Mouse (Mus musculus) embryonic facial prominence, embryonic 11.5 days (tissue): ENCODE results near the gene Hirip3. TPM values are rescaled to one million over a fixed set of nuclear protein-coding genes. Genes with fewer than 3 reads are reported as not detected.
A peak's percentile ranks its signal among the peaks of the same experiment; 100 is the strongest.

Experiments used
- ATAC-seq: fragments of 200-750 bp; cut with Nextera tagmentation; replicated peaks from 2 replicates; pipeline ENCODE4 v1.8.0; 2017; ENCODE audit warnings: low read depth; ENCODE audit not compliant: insufficient number of reproducible peaks, low FRiP score, low TSS enrichment
- DNase-seq: peaks from one replicate; pipeline ENCODE4 v3.0.0-alpha.2; 2015; ENCODE audit warnings: low spot score
- H3K27ac ChIP-seq: fragments of 300-500 bp; sonication (generic); replicated peaks from 2 replicates; pipeline ENCODE4 v1.5.1; 2014; ENCODE audit warnings: mild to moderate bottlenecking, low read depth, low read length, control low read depth
- H3K27me3 ChIP-seq: fragments of 300-500 bp; sonication (generic); 2 replicates; pipeline ENCODE4 v1.6.1; 2014; ENCODE audit warnings: mild to moderate bottlenecking, low read length, moderate library complexity, mixed read lengths; ENCODE audit not compliant: control insufficient read depth, insufficient read depth
- H3K36me3 ChIP-seq: fragments of 300-500 bp; sonication (generic); replicated peaks from 2 replicates; pipeline ENCODE4 v1.6.1; 2014; ENCODE audit warnings: low read depth, mild to moderate bottlenecking, low read length, moderate library complexity, mixed read lengths; ENCODE audit not compliant: control insufficient read depth, insufficient read depth
- H3K4me1 ChIP-seq: fragments of 300-500 bp; sonication (generic); 2 replicates; pipeline ENCODE4 v1.6.1; 2014; ENCODE audit warnings: low read length, mixed read lengths; ENCODE audit not compliant: control insufficient read depth, insufficient read depth
- H3K4me2 ChIP-seq: fragments of 300-500 bp; sonication (generic); 2 replicates; pipeline ENCODE4 v1.6.1; 2014; ENCODE audit warnings: low read depth, mild to moderate bottlenecking, control low read depth, low read length, moderate library complexity
- H3K4me3 ChIP-seq: fragments of 300-500 bp; sonication (generic); 2 replicates; pipeline ENCODE4 v1.5.1; 2014; ENCODE audit warnings: low read depth, low read length, control low read depth
- H3K9ac ChIP-seq: fragments of 300-500 bp; sonication (generic); replicated peaks from 2 replicates; pipeline ENCODE4 v1.6.1; 2014; ENCODE audit warnings: mild to moderate bottlenecking, control low read depth, low read length
- H3K9me3 ChIP-seq: fragments of 300-500 bp; sonication (generic); replicated peaks from 2 replicates; pipeline ENCODE4 v1.6.1; 2016; ENCODE audit warnings: mild to moderate bottlenecking, low read length, inconsistent platforms, mixed read lengths; ENCODE audit not compliant: control insufficient read depth
- WGBS: fragments of 180-500 bp; shearing (Covaris S2); extraction: QIAGEN DNeasy Blood & Tissue Kit; methylation state at CpG from one replicate; pipeline ENCODE4 v1.1.7; 2014; 5-methylcytosine and 5-hydroxymethylcytosine counted together
- polyA plus RNA-seq: library from polyadenylated mRNA; unstranded; fragments of >200 nt; fragmentation: Nextera tagmentation; extraction: Ambion mirVana; gene quantifications from 2 replicates; pipeline ENCODE4 v1.2.1, GENCODE M21; 2014

Gene Hirip3
- polyA plus RNA-seq, 1 experiment from 2014 or later, result 18.8 TPM

DNA sequence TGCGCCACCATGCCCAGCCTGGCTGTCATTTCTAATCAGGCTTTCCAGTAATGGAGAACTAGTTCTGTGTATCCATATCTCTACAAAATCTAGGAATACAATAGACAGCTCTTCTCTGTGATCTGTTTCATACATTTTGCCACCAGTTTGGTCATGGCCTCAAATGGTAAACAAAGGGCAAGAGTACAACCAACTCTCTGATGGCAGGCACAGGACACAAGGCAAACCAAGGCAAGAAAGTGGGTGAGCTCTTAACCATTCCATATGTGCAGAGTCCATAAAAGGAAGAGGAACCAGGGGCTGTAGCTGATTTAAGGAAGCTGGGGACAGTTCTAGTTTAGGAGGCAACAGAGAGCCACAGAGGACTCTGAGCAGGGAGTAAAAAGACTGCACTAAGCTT, 15.5 kb downstream of the Hirip3 start:
- no peak for ATAC-seq
- Histone ChIP-seq H3K9me3 (no peaks in the 10 kb centered on the region), H3K9ac (no peak overlapping the region), H3K36me3 (peaks cover 19% of the 10 kb centered on the region), H3K27me3 (no peaks in the 10 kb centered on the region), H3K4me1 (no peaks in the 10 kb centered on the region), H3K4me3 (no peak overlapping the region), H3K4me2 (no peak overlapping the region), H3K27ac (no peak overlapping the region)
- DNase-seq, result no peak
- WGBS, result 100% methylated on average over 1 of the region's 1 CpGs

DNA sequence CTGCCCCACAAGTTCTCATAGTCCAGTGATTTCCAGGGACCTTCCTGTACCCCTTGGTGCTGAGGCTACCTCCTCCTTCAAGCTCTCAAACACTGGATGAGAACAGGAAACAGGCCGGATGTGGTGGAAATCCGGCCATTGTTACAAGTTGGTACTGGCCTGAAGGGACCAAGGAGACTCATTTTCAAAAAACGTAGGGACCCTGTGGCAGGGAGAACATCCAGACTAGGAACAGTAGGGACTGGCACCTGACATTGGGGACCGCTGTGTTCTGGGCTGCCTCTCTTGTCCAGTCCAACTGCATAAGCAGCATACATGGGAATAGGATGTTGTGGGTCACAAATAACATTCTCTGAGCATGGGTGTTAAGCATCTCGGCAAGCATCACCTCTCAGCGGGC, 19.3 kb downstream of the Hirip3 start:
- no peak overlapping the region for H3K27ac ChIP-seq
- H3K4me2 ChIP-seq, result no peak overlapping the region
- no peaks in the 10 kb centered on the region for H3K27me3 ChIP-seq
- DNase-seq (no peak), ATAC-seq (no peak)
- H3K4me3 ChIP-seq, result no peak overlapping the region
- no peaks in the 10 kb centered on the region for H3K9me3 ChIP-seq
- 81% methylated on average over 6 of the region's 6 CpGs for WGBS
- H3K4me1 ChIP-seq, result 0 out of 2 replicates have a peak, but pooled peaks cover 3% of the 10 kb centered on the region
- no peak overlapping the region for H3K9ac ChIP-seq
- peaks cover 3% of the 10 kb centered on the region for H3K36me3 ChIP-seq

DNA sequence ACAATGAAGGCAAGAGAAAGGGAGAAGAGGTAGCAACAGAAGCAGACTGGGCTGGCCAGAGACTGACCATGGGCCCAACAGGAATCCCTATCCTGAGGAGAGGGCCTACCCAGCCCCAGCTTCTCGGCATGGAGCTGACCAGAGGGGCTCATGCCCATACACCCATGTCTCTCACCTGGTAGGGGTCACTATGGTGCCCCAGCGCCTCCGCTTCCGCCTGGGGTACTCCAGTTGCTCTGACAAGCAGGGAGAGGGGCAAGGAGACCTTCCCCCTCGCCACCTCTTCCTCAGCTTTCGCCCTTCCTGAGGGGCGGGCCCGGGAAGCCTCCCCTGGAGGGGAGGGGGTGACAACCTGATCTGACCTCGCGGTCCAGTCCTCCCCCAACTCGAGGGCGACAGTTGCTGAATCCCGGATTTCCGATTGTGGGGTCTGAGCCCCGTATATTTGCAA, 22.0 kb downstream of the Hirip3 start:
- ATAC-seq (0 out of 2 replicates have a peak, but pooled peaks have one; percentile 21), DNase-seq (peak; percentile 22)
- Histone ChIP-seq H3K27me3 (no peaks in the 10 kb centered on the region), H3K4me3 (peak overlapping the region; percentile 62), H3K36me3 (no peaks in the 10 kb centered on the region; the same call in none of the 2 replicates), H3K9ac (peak overlapping the region; percentile 76), H3K4me2 (peak overlapping the region; percentile 80), H3K4me1 (0 out of 2 replicates have a peak, but pooled peaks cover 3% of the 10 kb centered on the region), H3K27ac (peak overlapping the region; percentile 86), H3K9me3 (no peaks in the 10 kb centered on the region)
- WGBS, result 1% methylated on average over 12 of the region's 15 CpGs

DNA sequence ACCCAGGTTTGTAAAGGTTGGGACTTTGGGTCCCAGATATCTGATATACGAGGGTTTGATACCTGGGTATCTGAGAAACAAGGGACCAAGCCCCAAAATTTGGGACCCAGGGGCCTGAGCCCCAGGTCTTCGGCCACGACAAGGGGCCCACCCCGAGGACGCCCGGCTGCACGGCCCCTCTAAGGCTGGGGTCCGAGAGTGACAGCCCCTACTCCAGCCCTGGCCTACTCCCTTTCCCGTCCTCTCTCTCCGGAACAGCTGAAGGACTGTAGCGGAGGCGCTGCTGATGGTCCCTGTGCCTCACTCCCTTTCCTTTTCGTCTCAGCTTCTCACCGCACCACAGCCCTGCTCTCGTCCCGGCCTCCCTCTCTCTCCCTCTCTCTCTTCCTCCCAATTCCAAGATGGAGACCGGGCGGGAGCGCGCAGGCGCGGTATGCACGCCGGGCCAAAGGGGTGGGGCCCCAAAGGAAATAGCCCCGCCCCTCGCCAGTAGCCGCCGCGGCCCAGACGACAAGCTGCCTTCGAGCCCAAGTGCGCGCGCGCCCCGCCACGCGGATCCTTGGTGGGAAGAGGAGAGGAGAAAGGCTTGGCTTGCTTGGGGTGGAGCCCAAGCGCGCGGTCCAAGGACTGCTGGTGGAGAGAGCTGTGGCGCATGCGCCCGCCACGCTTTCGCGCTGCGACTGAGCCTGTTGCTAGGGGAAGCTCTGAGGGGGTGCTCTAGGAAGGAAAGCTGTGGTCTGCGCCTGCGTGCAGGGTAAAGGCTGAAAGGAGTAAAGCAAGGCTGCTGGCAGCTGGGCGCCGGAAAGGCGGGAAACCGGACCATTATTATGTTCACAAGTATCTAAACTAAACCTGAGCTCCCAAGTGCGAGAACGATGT, 22.8 kb downstream of the Hirip3 start, which contains the start of gene Taok2:
Gene Taok2, minus strand, starts transcription at position 418 of the 879 bp plus-strand sequence.
- Histone ChIP-seq H3K27me3 (no peaks in the 10 kb centered on the region), H3K4me3 (peak within 1 kb of the TSS; percentile 62), H3K36me3 (no peaks in the 10 kb centered on the region; the same call in 1 of the 2 replicates), H3K9ac (peak within 1 kb of the TSS; percentile 76), H3K4me2 (peak within 1 kb of the TSS; percentile 80), H3K9me3 (no peaks in the 10 kb centered on the region), H3K4me1 (0 out of 2 replicates have a peak, but pooled peaks cover 3% of the 10 kb centered on the region), H3K27ac (peak within 1 kb of the TSS; percentile 86)
- ATAC-seq (peak; percentile 98), DNase-seq (peak; percentile 99)
- WGBS, result under 1% methylated on average over 56 of the region's 56 CpGs

DNA sequence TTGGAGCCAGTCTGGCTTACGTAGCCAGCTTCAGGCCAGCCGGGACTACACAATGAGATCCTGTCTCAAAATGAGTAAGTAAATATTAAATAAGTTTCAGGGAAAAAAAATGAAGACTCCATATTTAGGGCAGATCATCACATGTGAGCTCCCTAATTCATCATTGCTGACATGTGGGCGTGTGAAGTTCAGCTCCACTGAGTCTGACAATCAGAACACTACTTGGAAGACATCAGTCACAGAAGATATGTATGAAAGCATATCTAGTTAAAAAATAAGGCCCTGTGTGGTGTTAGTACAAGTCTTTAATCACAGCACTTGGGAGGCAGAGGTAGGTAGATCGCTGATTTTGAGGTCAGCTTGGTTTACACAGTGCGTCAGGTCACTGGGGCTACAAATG, 25.5 kb downstream of the Hirip3 start:
- Histone ChIP-seq H3K4me3 (no peak overlapping the region), H3K27me3 (no peaks in the 10 kb centered on the region), H3K27ac (no peak overlapping the region), H3K4me2 (no peak overlapping the region), H3K9ac (no peak overlapping the region), H3K9me3 (no peaks in the 10 kb centered on the region), H3K36me3 (no peaks in the 10 kb centered on the region), H3K4me1 (0 out of 2 replicates have a peak, but pooled peaks cover 3% of the 10 kb centered on the region)
- WGBS, result 85% methylated on average over 5 of the region's 5 CpGs
- ATAC-seq (no peak), DNase-seq (no peak)

DNA sequence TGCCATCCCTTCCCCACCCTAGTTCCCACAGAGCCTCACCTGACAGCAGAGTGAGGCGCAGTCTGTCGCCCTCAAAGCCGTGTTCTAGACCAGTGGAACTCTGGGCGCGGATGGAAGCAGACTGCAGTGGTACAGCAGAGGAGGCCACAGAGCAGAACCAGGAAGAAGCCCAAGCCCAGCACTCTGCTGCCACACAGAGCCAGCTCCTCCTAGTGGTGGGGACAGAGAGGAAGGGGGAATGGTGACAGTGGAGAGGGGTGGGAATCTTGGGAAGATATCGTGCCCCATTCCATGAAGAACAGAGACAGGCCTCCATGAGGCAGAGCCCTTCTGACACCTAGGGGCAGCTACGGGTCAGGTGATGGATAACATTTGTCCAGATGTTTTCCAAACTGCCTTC, 27.1 kb downstream of the Hirip3 start:
- Histone ChIP-seq H3K4me3 (no peak overlapping the region), H3K36me3 (no peaks in the 10 kb centered on the region)
- ATAC-seq, result no peak

DNA sequence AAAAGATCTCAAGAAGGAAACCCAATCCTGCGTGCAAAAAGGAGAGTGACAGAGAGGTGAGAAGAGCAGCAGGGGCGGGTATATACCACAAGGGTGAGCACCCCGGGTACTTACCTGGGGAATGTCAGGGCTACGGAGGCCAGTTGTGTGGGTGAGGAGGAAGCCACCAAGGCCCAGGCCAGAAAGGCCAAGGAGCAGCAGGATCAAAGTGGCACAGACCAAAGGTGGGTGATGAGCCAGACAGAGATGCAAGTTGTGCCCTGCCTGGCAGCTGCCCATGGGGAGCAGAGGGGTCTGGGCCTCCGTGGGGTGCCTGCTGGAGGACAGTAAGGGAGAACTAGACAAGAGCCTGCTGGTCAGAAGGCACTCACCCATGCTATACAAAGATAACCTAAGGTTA, 35.1 kb downstream of the Hirip3 start:
- no peak for ATAC-seq
- 86% methylated on average over 5 of the region's 5 CpGs for WGBS
- DNase-seq, result no peak
- Histone ChIP-seq H3K36me3 (no peaks in the 10 kb centered on the region), H3K4me2 (no peak overlapping the region), H3K27ac (no peak overlapping the region), H3K4me3 (no peak overlapping the region), H3K9me3 (no peaks in the 10 kb centered on the region), H3K4me1 (no peaks in the 10 kb centered on the region; the same call in 1 of the 2 replicates), H3K9ac (no peak overlapping the region), H3K27me3 (no peaks in the 10 kb centered on the region)

More for the DNA sequence above, 27.1 kb downstream of the Hirip3 start:
- Histone ChIP-seq H3K4me2 (no peak overlapping the region), H3K9ac (no peak overlapping the region), H3K9me3 (no peaks in the 10 kb centered on the region), H3K27me3 (no peaks in the 10 kb centered on the region), H3K4me1 (no peaks in the 10 kb centered on the region), H3K27ac (no peak overlapping the region)
- DNase-seq, result no peak
- WGBS, result 45% methylated on average over 7 of the region's 7 CpGs
